Mouse (Mus musculus) left cerebral cortex, adult 18-20 months (tissue): Measurements from ENCODE around the gene Gng8. TPM values are rescaled to one million over a fixed set of nuclear protein-coding genes. Genes with fewer than 3 reads are reported as not detected.
A peak's percentile ranks its signal among the peaks of the same experiment; 100 is the strongest.

Source experiments
- DNase-seq, 2 experiments: peaks; one replicate each; pipeline ENCODE4 v3.0.0; 2021 to 2022; ENCODE audit warnings: low spot score in 2 of 2, mixed read lengths in 1 of 2
- long read RNA-seq, 2 experiments: library from polyadenylated mRNA; stranded (forward); transcript quantifications; one replicate each; pipeline ENCODE4 v2.0.0; 2021
- total RNA-seq, 2 experiments: library from RNA; stranded (reverse); gene quantifications; 2 replicates each; pipeline ENCODE4 v1.2.3; 2021

Gng8 gene
- total RNA-seq: 1 to 10 TPM; 2.9 to 3.4 TPM
- long read RNA-seq, experiment 1, partial matches to known transcripts: 0 of 1 reads
- long read RNA-seq, experiment 1, other reads (novel, unspliced or antisense): 0 of 1 reads
- long read RNA-seq, experiment 2, partial matches to known transcripts: 0 of 1 reads
- long read RNA-seq, experiment 2, other reads (novel, unspliced or antisense): 0 of 1 reads

GRCm38 (mm10) chr7:16891641-16892351 is at the start of gene Gng8:
Gng8 (plus strand) TSS chr7:16891786.
- peak; percentile 89 to 90 for DNase-seq

- DNase-seq: peak; percentile 86 to 87
Observed at GRCm38 (mm10) chr7:16842645-16843063, 48.9 kb upstream of the Gng8 start, which contains the start of gene Prkd2. Prkd2 (plus strand) TSS chr7:16842902.

GRCm38 (mm10) chr7:16843441-16844171 is 48.0 kb upstream of the Gng8 start:
- no peak for DNase-seq

- DNase-seq: no peak
Observed at GRCm38 (mm10) chr7:16844696-16845071, 46.9 kb upstream of the Gng8 start.

GRCm38 (mm10) chr7:16845072-16845819 is 46.3 kb upstream of the Gng8 start:
- no peak for DNase-seq

- no peak for DNase-seq
Observed at GRCm38 (mm10) chr7:16845820-16846167, 45.8 kb upstream of the Gng8 start.

- no peak for DNase-seq
Observed at GRCm38 (mm10) chr7:16846775-16847174, 44.8 kb upstream of the Gng8 start.

GRCm38 (mm10) chr7:16847507-16847906 is 44.1 kb upstream of the Gng8 start:
- no peak for DNase-seq

- peak; percentile 69 to 79 for DNase-seq
Observed at GRCm38 (mm10) chr7:16848579-16848978, 43.0 kb upstream of the Gng8 start.

GRCm38 (mm10) chr7:16851636-16852035 is 40.0 kb upstream of the Gng8 start:
- no peak for DNase-seq

GRCm38 (mm10) chr7:16853302-16853831 is 38.2 kb upstream of the Gng8 start:
- DNase-seq: no peak

GRCm38 (mm10) chr7:16858336-16858735 is 33.2 kb upstream of the Gng8 start:
- DNase-seq: no peak

GRCm38 (mm10) chr7:16859902-16860651 is 31.5 kb upstream of the Gng8 start:
- DNase-seq: peak in 1 of 2 experiments; percentile 78

GRCm38 (mm10) chr7:16867488-16867887 is 24.1 kb upstream of the Gng8 start:
- DNase-seq: no peak

- DNase-seq: peak; percentile 89 to 93
Observed at GRCm38 (mm10) chr7:16869497-16869896, 22.1 kb upstream of the Gng8 start.

GRCm38 (mm10) chr7:16871600-16871999 is 20.0 kb upstream of the Gng8 start:
- DNase-seq: no peak

GRCm38 (mm10) chr7:16872478-16872877 is 19.1 kb upstream of the Gng8 start:
- DNase-seq: no peak

GRCm38 (mm10) chr7:16873392-16873791 is 18.2 kb upstream of the Gng8 start:
- no peak for DNase-seq

GRCm38 (mm10) chr7:16874190-16874589 is 17.4 kb upstream of the Gng8 start:
- peak; percentile 78 to 80 for DNase-seq

GRCm38 (mm10) chr7:16874756-16875309 is 16.8 kb upstream of the Gng8 start:
- DNase-seq: peak; percentile 99 to 100

GRCm38 (mm10) chr7:16875310-16875325 is 16.5 kb upstream of the Gng8 start, which contains the start of gene Dact3:
Dact3 (plus strand) TSS chr7:16875317.
- DNase-seq: no peak
